Mouse (Mus musculus): ENCODE results near the gene Gbp7. TPM values are rescaled to one million over a fixed set of nuclear protein-coding genes. Genes with fewer than 3 reads are reported as not detected.
A peak's percentile ranks its signal among the peaks of the same experiment; 100 is the strongest.
"Not testable (repeated sequence)": the region's sequence is repeated elsewhere in the genome, so short reads cannot be mapped to it uniquely, and the experiment has no call there.

Gene Gbp7
- polyA plus RNA-seq, 1 experiment from 2014 or later: 5.7 TPM

DNA sequence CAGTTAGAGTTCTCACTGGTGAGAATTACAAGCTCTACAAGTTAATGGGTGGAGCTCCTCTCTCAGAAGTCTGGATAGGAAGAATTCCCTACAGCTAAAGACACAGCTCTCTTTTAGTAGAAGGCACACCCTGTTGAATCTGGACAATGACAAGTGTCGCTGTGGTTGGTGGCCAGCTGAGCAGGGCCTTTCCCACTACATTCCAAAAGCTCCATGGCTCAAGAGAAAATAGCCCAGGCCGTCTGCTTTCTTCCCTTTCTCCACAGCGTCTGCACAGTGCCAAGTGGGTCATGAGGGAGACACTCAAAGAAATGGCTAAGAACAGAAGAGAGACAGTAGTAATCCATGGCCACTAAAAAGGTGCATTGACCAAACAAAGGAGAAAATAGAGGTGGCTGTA, 2.0 kb upstream of the Gbp7 start:
- DNase-seq (ENCODE audit: low spot score) (no peak), ATAC-seq (replicated peaks; ENCODE audit: low FRiP score, low TSS enrichment, low read depth) (no peak)
- Histone ChIP-seq H3K9ac (ENCODE audit: low read length) (no peak overlapping the region), H3K4me2 (ENCODE audit: low read length) (no peak overlapping the region), H3K4me1 (replicated peaks; ENCODE audit: control insufficient read depth, insufficient read depth, low read length) (peaks cover 14% of the 10 kb centered on the region), H3K36me3 (ENCODE audit: control insufficient read depth, insufficient read depth, low read length) (no peaks in the 10 kb centered on the region), H3K27me3 (replicated peaks; ENCODE audit: control insufficient read depth, insufficient read depth, low read length) (no peaks in the 10 kb centered on the region), H3K4me3 (ENCODE audit: low read depth, low read length) (no peak overlapping the region), H3K9me3 (ENCODE audit: control insufficient read depth, low read length) (no peaks in the 10 kb centered on the region), H3K27ac (ENCODE audit: low read depth) (no peak overlapping the region)
- 84% methylated on average over 3 of the region's 3 CpGs for WGBS

DNA sequence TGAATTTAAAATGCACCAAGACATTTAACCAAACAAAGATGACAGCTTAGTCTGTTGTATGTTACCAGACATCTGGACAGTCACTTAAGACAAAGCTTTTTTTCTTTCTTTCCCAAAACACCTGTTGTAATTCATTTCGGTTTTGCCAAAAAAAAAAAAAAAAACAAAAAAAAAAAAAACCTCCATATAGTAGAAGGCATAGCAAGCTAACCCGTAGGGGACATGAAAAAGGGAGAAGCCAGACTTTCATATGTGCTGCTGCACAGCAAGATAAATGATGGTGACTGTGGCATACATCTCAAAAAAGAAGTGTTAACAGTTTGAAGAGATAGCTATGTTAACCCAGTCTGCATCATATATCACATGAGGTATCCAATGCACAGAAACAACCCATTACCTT, 545 bp upstream of the Gbp7 start:
- Histone ChIP-seq H3K27me3 (replicated peaks; ENCODE audit: control insufficient read depth, insufficient read depth, low read length) (no peaks in the 10 kb centered on the region), H3K27ac (ENCODE audit: low read depth) (no peak overlapping the region), H3K9me3 (ENCODE audit: control insufficient read depth, low read length) (no peaks in the 10 kb centered on the region), H3K9ac (ENCODE audit: low read length) (peak overlapping the region; percentile 55; the same call in 1 of the 2 replicates), H3K4me2 (ENCODE audit: low read length) (peak overlapping the region; percentile 94), H3K36me3 (ENCODE audit: control insufficient read depth, insufficient read depth, low read length) (no peaks in the 10 kb centered on the region), H3K4me3 (ENCODE audit: low read depth, low read length) (peak overlapping the region; percentile 66), H3K4me1 (replicated peaks; ENCODE audit: control insufficient read depth, insufficient read depth, low read length) (peaks cover 14% of the 10 kb centered on the region)
- 25% methylated on average over 2 of the region's 2 CpGs for WGBS
- ATAC-seq (replicated peaks; ENCODE audit: low FRiP score, low TSS enrichment, low read depth) (no peak), DNase-seq (ENCODE audit: low spot score) (no peak)

DNA sequence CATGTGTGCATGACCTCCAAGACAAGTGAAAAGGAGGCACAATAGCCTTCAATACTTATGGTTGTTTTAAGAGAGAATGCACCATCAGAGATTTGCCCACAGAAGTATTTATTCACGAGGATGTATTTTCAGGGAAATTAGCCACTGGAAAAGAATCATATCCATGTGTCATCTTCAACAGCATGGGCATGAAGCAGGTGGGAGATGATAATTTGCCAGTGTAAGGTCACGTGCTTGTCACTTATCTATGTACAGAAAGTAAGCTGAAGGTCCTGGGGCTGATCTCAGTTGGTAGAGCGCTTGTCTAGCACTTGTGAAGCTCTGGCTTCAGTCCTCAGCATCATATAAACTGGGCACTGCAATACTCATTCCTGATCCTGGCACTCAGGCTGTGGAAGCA, 1.5 kb downstream of the Gbp7 start:
- no peak overlapping the region for H3K27ac ChIP-seq (ENCODE audit: low read depth)
- no peak for DNase-seq (ENCODE audit: low spot score)

DNA sequence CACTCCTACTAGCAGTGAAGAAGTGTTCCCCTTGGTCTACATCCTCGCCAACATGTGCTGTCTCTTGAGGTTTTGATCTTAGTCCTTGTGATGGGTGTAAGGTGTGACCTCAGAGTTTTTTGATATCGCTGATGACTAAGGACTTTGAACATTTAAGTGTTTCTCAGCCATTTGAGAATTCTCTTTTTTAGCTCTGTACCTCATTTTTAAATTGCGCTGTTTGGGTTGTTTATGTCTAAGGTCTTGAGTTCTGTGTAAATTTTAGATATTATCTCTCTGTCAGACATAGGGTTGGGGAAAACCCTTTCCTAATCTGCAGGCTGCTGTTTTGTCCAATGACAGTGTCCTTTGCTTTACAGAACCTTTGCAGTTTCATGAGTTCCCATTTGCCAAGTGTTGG, 3.0 kb downstream of the Gbp7 start:
- WGBS: 88% methylated on average over 3 of the region's 3 CpGs
- Histone ChIP-seq H3K4me3 (ENCODE audit: low read depth, low read length) (no peak overlapping the region), H3K36me3 (ENCODE audit: control insufficient read depth, insufficient read depth, low read length) (no peaks in the 10 kb centered on the region), H3K9me3 (ENCODE audit: control insufficient read depth, low read length) (no peaks in the 10 kb centered on the region), H3K9ac (ENCODE audit: low read length) (no peak overlapping the region), H3K4me2 (ENCODE audit: low read length) (no peak overlapping the region), H3K27me3 (replicated peaks; ENCODE audit: control insufficient read depth, insufficient read depth, low read length) (no peaks in the 10 kb centered on the region), H3K4me1 (replicated peaks; ENCODE audit: control insufficient read depth, insufficient read depth, low read length) (peaks cover 14% of the 10 kb centered on the region), H3K27ac (ENCODE audit: low read depth) (no peak overlapping the region)
- no peak for DNase-seq (ENCODE audit: low spot score)
- no peak for ATAC-seq (replicated peaks; ENCODE audit: low FRiP score, low TSS enrichment, low read depth)

More for the DNA sequence above, 1.5 kb downstream of the Gbp7 start:
- H3K4me3 ChIP-seq (ENCODE audit: low read depth, low read length): no peak overlapping the region
- H3K4me1 ChIP-seq (replicated peaks; ENCODE audit: control insufficient read depth, insufficient read depth, low read length): peaks cover 14% of the 10 kb centered on the region
- no peak overlapping the region for H3K4me2 ChIP-seq (ENCODE audit: low read length)
- H3K27me3 ChIP-seq (replicated peaks; ENCODE audit: control insufficient read depth, insufficient read depth, low read length): no peaks in the 10 kb centered on the region
- no peaks in the 10 kb centered on the region for H3K9me3 ChIP-seq (ENCODE audit: control insufficient read depth, low read length)
- no peak overlapping the region for H3K9ac ChIP-seq (ENCODE audit: low read length)
- WGBS: 85% methylated on average over 3 of the region's 3 CpGs
- no peaks in the 10 kb centered on the region for H3K36me3 ChIP-seq (ENCODE audit: control insufficient read depth, insufficient read depth, low read length)
- no peak for ATAC-seq (replicated peaks; ENCODE audit: low FRiP score, low TSS enrichment, low read depth)

DNA sequence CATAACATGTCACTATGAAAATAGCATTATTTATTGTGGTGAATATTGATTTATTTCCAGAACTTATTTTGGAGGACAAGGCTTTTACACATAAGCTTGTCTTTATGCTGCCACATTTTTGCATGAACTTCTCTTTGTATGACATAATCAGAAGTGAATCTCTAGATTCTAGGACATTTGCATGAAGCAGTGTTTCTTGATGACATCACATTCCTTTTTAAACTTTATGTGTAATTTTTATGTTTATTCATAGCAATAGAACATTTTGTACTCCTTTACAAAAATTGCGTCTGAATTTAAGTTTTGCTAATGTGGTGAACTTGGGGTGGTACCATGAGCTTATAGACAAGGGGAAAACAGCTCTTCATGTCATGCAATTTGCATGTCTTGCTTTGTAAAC, 5.5 kb downstream of the Gbp7 start:
- Histone ChIP-seq H3K9me3 (ENCODE audit: control insufficient read depth, low read length) (no peaks in the 10 kb centered on the region), H3K4me3 (ENCODE audit: low read depth, low read length) (no peak overlapping the region), H3K9ac (ENCODE audit: low read length) (no peak overlapping the region), H3K27ac (ENCODE audit: low read depth) (no peak overlapping the region), H3K36me3 (ENCODE audit: control insufficient read depth, insufficient read depth, low read length) (no peaks in the 10 kb centered on the region), H3K4me1 (replicated peaks; ENCODE audit: control insufficient read depth, insufficient read depth, low read length) (0 out of 2 replicates have a peak, but pooled peaks cover 3% of the 10 kb centered on the region), H3K4me2 (ENCODE audit: low read length) (no peak overlapping the region), H3K27me3 (replicated peaks; ENCODE audit: control insufficient read depth, insufficient read depth, low read length) (no peaks in the 10 kb centered on the region)
- DNase-seq (ENCODE audit: low spot score) (no peak), ATAC-seq (replicated peaks; ENCODE audit: low FRiP score, low TSS enrichment, low read depth) (no peak)
- WGBS: 79% methylated on average over 1 of the region's 1 CpGs

DNA sequence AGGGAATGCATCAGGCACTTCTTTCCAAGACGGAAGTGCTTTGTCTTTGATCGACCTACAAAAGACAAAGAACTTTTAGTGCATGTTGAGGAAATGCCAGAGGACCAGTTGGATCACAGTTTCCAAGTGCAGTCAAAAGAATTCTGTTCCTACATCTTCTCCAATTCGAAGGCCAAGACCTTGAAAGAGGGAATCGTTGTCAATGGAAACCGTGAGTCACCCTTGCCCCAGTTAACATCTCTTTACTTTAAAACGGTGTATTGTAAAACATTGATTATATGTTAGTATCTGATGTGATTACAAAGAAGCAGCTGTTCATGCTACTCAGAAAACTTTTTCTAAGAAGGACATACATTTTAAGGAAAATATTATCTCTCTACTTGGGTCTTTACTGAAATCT, 11.2 kb downstream of the Gbp7 start:
- no peak for ATAC-seq (replicated peaks; ENCODE audit: low FRiP score, low TSS enrichment, low read depth)
- Histone ChIP-seq H3K27ac (ENCODE audit: low read depth) (no peak overlapping the region), H3K4me2 (ENCODE audit: low read length) (no peak overlapping the region), H3K4me1 (replicated peaks; ENCODE audit: control insufficient read depth, insufficient read depth, low read length) (no peaks in the 10 kb centered on the region), H3K9me3 (ENCODE audit: control insufficient read depth, low read length) (no peaks in the 10 kb centered on the region), H3K4me3 (ENCODE audit: low read depth, low read length) (no peak overlapping the region), H3K27me3 (replicated peaks; ENCODE audit: control insufficient read depth, insufficient read depth, low read length) (no peaks in the 10 kb centered on the region), H3K9ac (ENCODE audit: low read length) (no peak overlapping the region), H3K36me3 (ENCODE audit: control insufficient read depth, insufficient read depth, low read length) (no peaks in the 10 kb centered on the region)
- no peak for DNase-seq (ENCODE audit: low spot score)
- 86% methylated on average over 6 of the region's 6 CpGs for WGBS

DNA sequence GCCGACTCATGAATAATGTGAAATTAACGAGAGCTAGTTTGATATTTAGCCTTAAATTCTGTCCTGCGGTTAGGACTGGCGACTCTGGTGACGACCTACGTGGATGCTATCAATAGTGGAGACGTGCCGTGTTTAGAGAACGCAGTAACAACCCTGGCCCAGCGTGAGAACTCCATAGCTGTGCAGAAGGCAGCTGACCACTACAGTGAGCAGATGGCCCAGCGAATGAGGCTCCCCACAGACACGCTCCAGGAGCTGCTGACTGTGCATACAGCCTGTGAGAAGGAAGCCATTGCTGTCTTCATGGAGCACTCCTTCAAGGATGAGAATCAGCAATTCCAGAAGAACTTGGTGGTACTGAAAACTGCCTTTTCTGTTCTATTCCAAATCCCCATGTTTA, 12.6 kb downstream of the Gbp7 start:
- H3K27me3 ChIP-seq (replicated peaks; ENCODE audit: control insufficient read depth, insufficient read depth, low read length); H3K27ac ChIP-seq (ENCODE audit: low read depth); DNase-seq (ENCODE audit: low spot score); H3K4me3 ChIP-seq (ENCODE audit: low read depth, low read length); H3K9me3 ChIP-seq (ENCODE audit: control insufficient read depth, low read length); H3K36me3 ChIP-seq (ENCODE audit: control insufficient read depth, insufficient read depth, low read length); ATAC-seq (replicated peaks; ENCODE audit: low FRiP score, low TSS enrichment, low read depth); H3K4me1 ChIP-seq (replicated peaks; ENCODE audit: control insufficient read depth, insufficient read depth, low read length); H3K9ac ChIP-seq (ENCODE audit: low read length); H3K4me2 ChIP-seq (ENCODE audit: low read length): not testable (repeated sequence)
- WGBS: 85% methylated on average over 12 of the region's 12 CpGs

DNA sequence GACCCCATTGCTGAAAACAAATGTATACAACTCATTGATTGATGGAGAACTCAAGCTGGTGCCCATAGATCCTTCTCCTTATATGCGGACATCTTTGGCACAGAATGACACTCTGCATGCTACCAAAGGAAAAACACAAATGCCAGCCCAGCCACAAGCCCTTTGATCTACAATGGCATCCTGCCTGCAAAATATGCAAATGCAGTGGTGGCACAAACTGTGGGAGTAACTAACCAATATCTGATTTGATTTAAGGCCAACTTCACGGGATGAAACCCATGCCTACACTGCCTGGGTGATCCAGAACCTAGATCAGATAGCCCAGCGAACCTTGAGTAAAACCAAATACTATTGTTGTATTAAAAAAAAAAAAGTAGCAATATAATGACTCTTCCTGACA, 16.5 kb downstream of the Gbp7 start:
- ATAC-seq (replicated peaks; ENCODE audit: low FRiP score, low TSS enrichment, low read depth) (no peak), DNase-seq (ENCODE audit: low spot score) (no peak)
- Histone ChIP-seq H3K4me2 (ENCODE audit: low read length) (no peak overlapping the region), H3K36me3 (ENCODE audit: control insufficient read depth, insufficient read depth, low read length) (no peaks in the 10 kb centered on the region), H3K4me3 (ENCODE audit: low read depth, low read length) (no peak overlapping the region), H3K4me1 (replicated peaks; ENCODE audit: control insufficient read depth, insufficient read depth, low read length) (no peaks in the 10 kb centered on the region), H3K27ac (ENCODE audit: low read depth) (no peak overlapping the region), H3K27me3 (replicated peaks; ENCODE audit: control insufficient read depth, insufficient read depth, low read length) (no peaks in the 10 kb centered on the region), H3K9me3 (ENCODE audit: control insufficient read depth, low read length) (no peaks in the 10 kb centered on the region), H3K9ac (ENCODE audit: low read length) (no peak overlapping the region)
- 85% methylated on average over 3 of the region's 3 CpGs for WGBS

DNA sequence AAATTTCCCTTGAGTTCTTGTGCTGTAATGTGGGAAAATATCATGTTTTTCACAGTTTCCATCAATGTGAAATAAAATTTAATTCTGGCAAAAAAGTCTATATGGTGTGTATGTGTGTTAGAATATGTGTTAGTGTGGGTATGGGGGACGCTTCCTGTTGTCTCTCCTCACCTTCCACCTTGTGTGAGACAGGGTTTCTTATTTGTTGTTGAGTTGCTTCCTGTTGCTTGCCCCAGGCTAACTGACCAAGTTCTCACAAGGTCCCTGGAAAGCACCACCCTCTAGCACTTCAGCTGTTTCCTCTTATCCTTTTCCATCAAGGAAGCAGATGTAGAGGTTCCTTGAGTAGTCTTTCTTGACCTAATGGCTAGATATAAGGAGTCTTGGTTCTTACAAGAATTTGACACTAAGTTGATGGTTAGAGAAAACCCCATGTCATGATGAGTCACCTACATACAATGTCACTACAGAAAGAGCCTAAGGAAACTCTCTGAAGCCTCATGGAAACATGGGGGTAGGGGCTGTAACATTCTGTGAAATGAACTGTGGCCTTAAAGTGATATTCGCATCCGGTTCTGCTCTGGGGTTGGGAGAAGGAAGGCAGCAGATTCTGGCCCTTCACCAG, 20.0 kb downstream of the Gbp7 start:
- no peak for ATAC-seq (replicated peaks; ENCODE audit: low FRiP score, low TSS enrichment, low read depth)
- no peak for DNase-seq (ENCODE audit: low spot score)
- Histone ChIP-seq H3K36me3 (ENCODE audit: control insufficient read depth, insufficient read depth, low read length) (no peaks in the 10 kb centered on the region), H3K4me2 (ENCODE audit: low read length) (no peak overlapping the region), H3K27ac (ENCODE audit: low read depth) (no peak overlapping the region), H3K27me3 (replicated peaks; ENCODE audit: control insufficient read depth, insufficient read depth, low read length) (no peaks in the 10 kb centered on the region), H3K4me3 (ENCODE audit: low read depth, low read length) (no peak overlapping the region), H3K9me3 (ENCODE audit: control insufficient read depth, low read length) (no peaks in the 10 kb centered on the region), H3K4me1 (replicated peaks; ENCODE audit: control insufficient read depth, insufficient read depth, low read length) (no peaks in the 10 kb centered on the region), H3K9ac (ENCODE audit: low read length) (no peak overlapping the region)
- WGBS: 92% methylated on average over 3 of the region's 3 CpGs

Data from intestine, embryonic 14.5 days (tissue).